7 mouse cellular contexts compared by ENCODE assay signal in the genomic region with DNA sequence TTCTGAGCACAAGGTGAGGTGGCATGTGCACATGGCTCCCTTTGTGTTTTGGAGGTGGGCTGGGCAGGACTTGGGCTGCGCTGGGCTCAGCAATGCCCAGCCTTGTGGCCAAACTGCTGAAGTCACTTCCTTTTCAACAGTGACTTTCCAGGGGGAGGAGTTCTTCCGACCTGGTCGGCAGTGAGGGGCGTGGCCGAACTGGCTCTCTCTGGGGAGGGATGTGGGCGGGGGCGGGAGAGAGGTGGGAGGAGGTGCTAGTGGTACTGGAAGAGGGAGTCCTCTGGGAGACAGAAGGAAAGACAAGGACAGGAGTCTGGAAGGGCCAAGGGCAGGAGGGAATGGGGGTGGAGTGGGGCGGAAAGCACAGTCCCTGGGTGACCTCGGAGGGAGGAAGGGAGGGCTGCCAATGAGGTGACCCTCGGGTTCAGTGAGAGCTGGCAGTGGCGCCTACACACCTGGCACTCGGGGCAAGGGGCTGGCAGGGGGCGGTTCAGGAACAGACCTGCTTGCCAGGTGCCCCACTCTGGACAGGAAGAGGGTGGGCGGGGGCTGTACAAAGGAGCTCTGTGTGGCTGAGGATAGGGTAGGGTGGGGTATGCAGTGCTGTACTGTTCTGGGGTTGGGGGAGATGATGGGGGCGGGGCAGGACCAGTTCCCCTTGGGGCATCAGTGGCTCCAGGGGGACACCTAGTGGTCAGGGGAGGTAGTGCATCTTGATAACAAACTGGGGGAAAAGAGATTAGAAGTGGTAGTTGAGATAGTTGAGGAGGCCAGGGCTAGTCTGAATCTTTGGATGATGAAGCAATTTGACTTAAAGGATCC. TPM values are rescaled to one million over a fixed set of nuclear protein-coding genes. Genes with fewer than 3 reads are reported as not detected.
DNase-seq lines count a peak whose midpoint lies in the region; ATAC-seq and TF ChIP-seq lines count a peak whose summit lies in the region.

No protein-coding gene starts in this region.

- WGBS in forebrain, postnatal 0 days, result 3% methylated on average over 14 of the region's 15 CpGs

- H3K27me3 ChIP-seq in forebrain, postnatal 0 days (ENCODE audit: insufficient read depth, low read length), result no peaks in the 10 kb centered on the region

- peaks cover 16% of the 10 kb centered on the region for H3K36me3 ChIP-seq in forebrain, postnatal 0 days (ENCODE audit: insufficient read depth)

- ATAC-seq in forebrain, postnatal 0 days, result peak; percentile 58
- ATAC-seq in hematopoietic stem cell, adult 5-6 weeks (replicated peaks in 1 of 2; ENCODE audit: insufficient read depth in 1 of 2, low FRiP score in 2 of 2, low TSS enrichment in 1 of 2, low read depth in 1 of 2, poor library complexity in 2 of 2, severe bottlenecking in 2 of 2), result peak; percentile 70 to 80
- peak; percentile 88 for ATAC-seq in megakaryocyte, adult 5-6 weeks (ENCODE audit: poor library complexity, severe bottlenecking)

- H3K27ac ChIP-seq in forebrain, postnatal 0 days (ENCODE audit: low read depth, low read length), result no peak overlapping the region

- peak; percentile 75 for DNase-seq in T-cell, adult 2 months (ENCODE audit: low spot score)
- peak; percentile 80 for DNase-seq in cerebellum, adult 8-10 months
- peak; percentile 73 for DNase-seq in forebrain, postnatal 0 days
- peak; percentile 71 to 74 for DNase-seq in layer of hippocampus, postnatal 14 days (ENCODE audit: low spot score in 2 of 2)
- DNase-seq in skeletal muscle tissue, adult 2 months (ENCODE audit: low read depth, low spot score), result peak; percentile 84

- no peak overlapping the region for H3K9ac ChIP-seq in forebrain, postnatal 0 days

- H3K9me3 ChIP-seq in forebrain, postnatal 0 days (ENCODE audit: low read length), result no peaks in the 10 kb centered on the region

- no peak overlapping the region for H3K4me3 ChIP-seq in forebrain, postnatal 0 days (ENCODE audit: low read depth, low read length)

- no peaks in the 10 kb centered on the region; the same call in 1 of the 2 replicates for H3K4me1 ChIP-seq in forebrain, postnatal 0 days (ENCODE audit: insufficient read depth)

- no peak overlapping the region for H3K4me2 ChIP-seq in forebrain, postnatal 0 days (ENCODE audit: low read depth)

- peak; percentile 79 for TF ChIP-seq CTCF in forebrain, postnatal 0 days (IDR thresholded peaks at IDR 0.05; ENCODE audit: low read depth)

RNA-seq across cellular contexts. Expression of gene Ahdc1, which starts 45.2 kb away (rescaled TPM):
- 56.7 and 82.4 TPM in 2 replicates for total RNA-seq in forebrain, postnatal 0 days (2014; rRNA removed)
- polyA plus RNA-seq in forebrain, postnatal 0 days (2015; fragmentation: Nextera tagmentation; extraction: Ambion mirVana), result 7.6 and 8.4 TPM in 2 replicates
- total RNA-seq in hematopoietic stem cell, adult 5-6 weeks (2017), result 7.2 and 9.8 TPM in 2 replicates
- total RNA-seq in layer of hippocampus, postnatal 14 days (2021), result 10 to 100 TPM; 88.6 to 96.3 TPM
- total RNA-seq in megakaryocyte, adult 5-6 weeks (2015), result 3.0 and 4.4 TPM in 2 replicates
- 0.77 and 3.6 TPM in 2 replicates for total RNA-seq in megakaryocyte, adult 5-6 weeks (2017)
